Mouse (Mus musculus): ENCODE measurements around the gene Pla2g4d.

GRCm38 (mm10) chr2:120288401-120288800 lies 596 bp downstream of the Pla2g4d start:
- no peak for TF ChIP-seq CTCF (IDR thresholded peaks at IDR 0.05; ENCODE audit: insufficient read depth, low read depth, low read length)
- TF ChIP-seq POLR2A (IDR thresholded peaks at IDR 0.05; ENCODE audit: insufficient read depth, low read depth, low read length) = no peak
